Mouse (Mus musculus): ENCODE data around the gene Ifnlr1.

Ifnlr1 gene

GRCm38 (mm10) chr4:135744726-135745448 lies 58.8 kb downstream of the Ifnlr1 start:
- no peak for DNase-seq (ENCODE audit: low spot score)

- no peak for DNase-seq (ENCODE audit: low spot score)
Measured at GRCm38 (mm10) chr4:135745613-135746012, 59.5 kb downstream of the Ifnlr1 start.

GRCm38 (mm10) chr4:135750896-135751295 lies 64.8 kb downstream of the Ifnlr1 start:
- DNase-seq (ENCODE audit: low spot score) = no peak

GRCm38 (mm10) chr4:135752106-135752778 lies 66.2 kb downstream of the Ifnlr1 start:
- no peak for DNase-seq (ENCODE audit: low spot score)

- DNase-seq (ENCODE audit: low spot score) = no peak
Measured at GRCm38 (mm10) chr4:135752779-135753164, 66.7 kb downstream of the Ifnlr1 start.
